Mouse (Mus musculus) myocyte (in vitro differentiated cells): ENCODE measurements around the gene Gm9887. TPM values are rescaled to one million over a fixed set of nuclear protein-coding genes. Genes with fewer than 3 reads are reported as not detected.
A peak's percentile ranks its signal among the peaks of the same experiment; 100 is the strongest.
"Not testable (repeated sequence)": the region's sequence is repeated elsewhere in the genome, so short reads cannot be mapped to it uniquely, and the experiment has no call there.

Source experiments
- H3K27me3 ChIP-seq: one replicate; pipeline ENCODE4 v1.6.1; 2011; ENCODE audit not compliant: control insufficient read depth, insufficient read depth, insufficient read length
- H3K36me3 ChIP-seq: one replicate; pipeline ENCODE4 v1.6.1; 2011; ENCODE audit not compliant: control insufficient read depth, insufficient read depth
- H3K4me2 ChIP-seq: one replicate; pipeline ENCODE4 v1.6.1; 2011; ENCODE audit warnings: low read depth, control low read depth
- H3K4me3 ChIP-seq: one replicate; pipeline ENCODE4 v1.5.1; 2011; ENCODE audit warnings: mild to moderate bottlenecking, control low read depth, moderate library complexity
- H3K79me2 ChIP-seq: one replicate; pipeline ENCODE4 v1.6.1; 2011; ENCODE audit not compliant: control insufficient read depth, insufficient read depth
- H3ac ChIP-seq: one replicate; pipeline ENCODE4 v1.6.1; 2011; ENCODE audit not compliant: control insufficient read depth, insufficient read length
- CEBPB ChIP-seq: IDR thresholded peaks from 2 replicates; pipeline ENCODE4 v1.6.1; 2011; ENCODE audit warnings: mild to moderate bottlenecking, moderate library complexity; ENCODE audit not compliant: poor library complexity, insufficient read depth, severe bottlenecking
- E2F4 ChIP-seq: IDR thresholded peaks from one replicate; pipeline ENCODE4 v1.6.1; 2011; ENCODE audit warnings: mild to moderate bottlenecking, control low read depth, moderate library complexity; ENCODE audit not compliant: insufficient read depth
- MAX ChIP-seq: IDR thresholded peaks from one replicate; pipeline ENCODE4 v1.6.1; 2011; ENCODE audit warnings: low read depth, mild to moderate bottlenecking, control low read depth
- MYOD1 ChIP-seq, 3 experiments: IDR thresholded peaks; one replicate each; pipeline ENCODE4 v1.6.1; 2011; ENCODE audit warnings: control low read depth in 2 of 3, low read depth in 2 of 3, mild to moderate bottlenecking in 2 of 3, moderate library complexity in 1 of 3; ENCODE audit not compliant: insufficient read length in 2 of 3, control insufficient read depth in 1 of 3
- MYOG ChIP-seq, 3 experiments: IDR thresholded peaks; one replicate each; pipeline ENCODE4 v1.6.1; 2011; ENCODE audit warnings: control low read depth in 2 of 3, low read depth in 2 of 3, mild to moderate bottlenecking in 2 of 3; ENCODE audit not compliant: insufficient read length in 2 of 3, control insufficient read depth in 1 of 3, insufficient read depth in 1 of 3
- POLR2A ChIP-seq: IDR thresholded peaks from one replicate; pipeline ENCODE4 v1.6.1; 2011; ENCODE audit warnings: low read depth, mild to moderate bottlenecking, control low read depth, moderate library complexity; ENCODE audit not compliant: insufficient read length
- POLR2AphosphoS2 ChIP-seq: IDR thresholded peaks from one replicate; pipeline ENCODE4 v1.6.1; 2011; ENCODE audit warnings: low read depth, control low read depth; ENCODE audit not compliant: insufficient read length
- REST ChIP-seq: IDR thresholded peaks from one replicate; pipeline ENCODE4 v1.6.1; 2011; ENCODE audit warnings: mild to moderate bottlenecking, control low read depth, moderate library complexity; ENCODE audit not compliant: insufficient read depth, insufficient read length
- SRF ChIP-seq: IDR thresholded peaks from one replicate; pipeline ENCODE4 v1.6.1; 2011; ENCODE audit warnings: low read depth; ENCODE audit not compliant: control insufficient read depth, insufficient read length
- TCF12 ChIP-seq: IDR thresholded peaks from one replicate; pipeline ENCODE4 v1.6.1; 2011; ENCODE audit warnings: mild to moderate bottlenecking, control low read depth; ENCODE audit not compliant: poor library complexity, insufficient read depth, severe bottlenecking
- TCF3 ChIP-seq: IDR thresholded peaks from one replicate; pipeline ENCODE4 v1.6.1; 2011; ENCODE audit warnings: low read depth, control low read depth; ENCODE audit not compliant: insufficient read length
- USF1 ChIP-seq: IDR thresholded peaks from one replicate; pipeline ENCODE4 v1.6.1; 2011; ENCODE audit warnings: low read depth, mild to moderate bottlenecking, control low read depth, moderate library complexity
- polyA plus RNA-seq: library from polyadenylated mRNA; unstranded; fragments of >200 nt; fragmentation: generic; extraction: Trizol; gene quantifications from one replicate; pipeline ENCODE4 v1.2.1, GENCODE M21; 2012; ENCODE audit warnings: missing spikeins

Gm9887 gene
- polyA plus RNA-seq, 1 experiment: 2.4 TPM

DNA sequence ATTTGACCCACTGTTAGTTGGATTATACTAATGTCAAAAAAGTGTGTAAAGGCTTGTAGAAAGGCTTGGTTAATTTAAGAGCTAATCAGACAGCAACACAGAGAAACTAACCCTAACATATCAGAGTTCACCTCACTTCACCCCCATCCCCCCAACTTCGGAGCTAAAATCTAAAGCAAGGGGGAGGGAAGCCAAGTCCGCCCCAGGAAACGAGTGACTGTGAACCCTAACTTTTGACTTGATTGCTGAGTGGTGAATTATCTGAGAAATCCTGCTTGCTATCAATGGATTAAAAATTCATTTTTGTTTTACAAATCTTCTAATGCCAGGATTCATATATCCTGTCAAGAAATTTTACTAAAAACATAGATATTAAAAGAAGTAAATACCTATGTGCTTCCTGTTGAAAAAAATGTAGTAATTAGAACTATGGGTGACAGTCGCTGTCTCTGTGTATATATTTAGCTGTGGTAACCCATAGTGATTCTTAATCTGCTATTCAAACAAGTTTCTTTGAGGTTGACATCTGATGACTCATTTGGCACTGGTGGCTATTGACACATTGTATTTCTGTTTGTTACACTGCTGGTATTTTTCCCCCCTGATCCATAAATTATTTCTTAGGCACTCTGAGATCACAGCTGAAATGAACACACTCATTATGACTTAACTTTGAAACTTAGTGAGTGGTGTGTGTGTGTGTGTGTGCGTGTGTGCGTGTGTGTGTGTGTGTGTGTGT lies 13.5 kb upstream of the Gm9887 start:
- no peaks in the 10 kb centered on the region for H3K27me3 ChIP-seq
- H3K79me2 ChIP-seq: no peaks in the 10 kb centered on the region
- no peaks in the 10 kb centered on the region for H3K36me3 ChIP-seq
- TF ChIP-seq USF1 (no peak), E2F4 (no peak), CEBPB (0 out of 2 replicates have a peak, but pooled peaks have one; percentile 7)
- no peak overlapping the region for H3K4me3 ChIP-seq
- H3K4me2 ChIP-seq: peak overlapping the region; percentile 1
- no peak overlapping the region for H3ac ChIP-seq

DNA sequence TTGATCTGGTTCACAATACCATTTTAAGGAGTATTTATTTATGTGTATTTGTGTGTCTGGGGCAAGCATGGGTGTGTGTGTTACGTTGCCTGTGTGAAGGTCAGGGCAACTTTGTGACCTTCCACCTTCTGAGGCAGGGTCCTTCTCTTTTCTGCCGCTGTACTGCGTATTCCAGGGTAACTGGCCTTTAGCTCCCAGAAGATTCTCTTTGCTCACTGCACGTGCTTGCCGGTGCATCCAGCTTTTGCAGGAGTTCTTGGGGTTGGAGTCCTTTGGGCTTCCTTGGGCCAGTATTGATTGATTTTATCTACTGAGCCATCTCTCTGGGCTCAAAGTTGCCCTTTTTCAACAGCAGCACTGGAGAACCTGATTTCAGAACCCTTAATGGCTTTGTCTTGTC lies 12.3 kb upstream of the Gm9887 start:
- TF ChIP-seq POLR2AphosphoS2: no peak
- TF ChIP-seq TCF3: no peak
- no peak for TF ChIP-seq USF1
- TF ChIP-seq TCF12: no peak
- no peak for TF ChIP-seq SRF
- no peak for TF ChIP-seq POLR2A
- TF ChIP-seq MAX: no peak
- TF ChIP-seq MYOD1 (IDR thresholded peaks at IDR 0.05; ENCODE audit: control insufficient read depth in 1 of 3, insufficient read length in 2 of 3, low read depth in 2 of 3): no peak
- no peak for TF ChIP-seq REST
- no peak for TF ChIP-seq MYOG (IDR thresholded peaks at IDR 0.05; ENCODE audit: control insufficient read depth in 1 of 3, insufficient read depth in 1 of 3, insufficient read length in 2 of 3, low read depth in 2 of 3)
- no peak for TF ChIP-seq CEBPB
- no peak for TF ChIP-seq E2F4
- no peaks in the 10 kb centered on the region for H3K79me2 ChIP-seq

DNA sequence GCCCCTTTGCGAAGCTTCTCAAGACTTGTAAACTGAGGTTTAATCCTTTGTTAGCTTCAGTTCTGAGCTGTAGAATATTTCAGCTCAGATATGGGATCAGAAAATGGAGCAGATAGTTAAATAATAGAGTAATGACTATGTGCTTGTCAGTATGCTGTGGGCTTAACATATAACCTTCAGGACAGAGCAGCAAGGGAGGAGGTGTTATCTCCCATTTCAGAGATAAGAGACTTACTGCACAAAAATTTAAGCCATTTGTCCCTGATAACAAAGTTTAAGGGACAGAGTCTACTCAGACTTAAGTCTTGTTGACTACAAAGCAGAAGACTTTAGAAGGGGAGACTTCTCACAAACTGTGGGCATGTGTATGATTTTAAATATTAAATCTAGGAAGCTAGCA lies 10.6 kb upstream of the Gm9887 start:
- Histone ChIP-seq H3K27me3 (no peaks in the 10 kb centered on the region), H3K4me2 (no peak overlapping the region), H3K79me2 (peaks cover under 1% of the 10 kb centered on the region), H3K36me3 (peaks cover 5% of the 10 kb centered on the region), H3ac (no peak overlapping the region), H3K4me3 (no peak overlapping the region)
- TF ChIP-seq TCF12 (no peak), USF1 (no peak), E2F4 (no peak), REST (no peak), POLR2AphosphoS2 (no peak), CEBPB (no peak), MYOD1 (IDR thresholded peaks at IDR 0.05; ENCODE audit: control insufficient read depth in 1 of 3, insufficient read length in 2 of 3, low read depth in 2 of 3) (no peak), MYOG (IDR thresholded peaks at IDR 0.05; ENCODE audit: control insufficient read depth in 1 of 3, insufficient read depth in 1 of 3, insufficient read length in 2 of 3, low read depth in 2 of 3) (no peak), MAX (no peak), SRF (no peak), POLR2A (no peak), TCF3 (no peak)

More for the DNA sequence above, 12.3 kb upstream of the Gm9887 start:
- no peaks in the 10 kb centered on the region for H3K36me3 ChIP-seq
- no peak overlapping the region for H3ac ChIP-seq
- H3K4me3 ChIP-seq: no peak overlapping the region
- H3K27me3 ChIP-seq: no peaks in the 10 kb centered on the region
- H3K4me2 ChIP-seq: no peak overlapping the region

DNA sequence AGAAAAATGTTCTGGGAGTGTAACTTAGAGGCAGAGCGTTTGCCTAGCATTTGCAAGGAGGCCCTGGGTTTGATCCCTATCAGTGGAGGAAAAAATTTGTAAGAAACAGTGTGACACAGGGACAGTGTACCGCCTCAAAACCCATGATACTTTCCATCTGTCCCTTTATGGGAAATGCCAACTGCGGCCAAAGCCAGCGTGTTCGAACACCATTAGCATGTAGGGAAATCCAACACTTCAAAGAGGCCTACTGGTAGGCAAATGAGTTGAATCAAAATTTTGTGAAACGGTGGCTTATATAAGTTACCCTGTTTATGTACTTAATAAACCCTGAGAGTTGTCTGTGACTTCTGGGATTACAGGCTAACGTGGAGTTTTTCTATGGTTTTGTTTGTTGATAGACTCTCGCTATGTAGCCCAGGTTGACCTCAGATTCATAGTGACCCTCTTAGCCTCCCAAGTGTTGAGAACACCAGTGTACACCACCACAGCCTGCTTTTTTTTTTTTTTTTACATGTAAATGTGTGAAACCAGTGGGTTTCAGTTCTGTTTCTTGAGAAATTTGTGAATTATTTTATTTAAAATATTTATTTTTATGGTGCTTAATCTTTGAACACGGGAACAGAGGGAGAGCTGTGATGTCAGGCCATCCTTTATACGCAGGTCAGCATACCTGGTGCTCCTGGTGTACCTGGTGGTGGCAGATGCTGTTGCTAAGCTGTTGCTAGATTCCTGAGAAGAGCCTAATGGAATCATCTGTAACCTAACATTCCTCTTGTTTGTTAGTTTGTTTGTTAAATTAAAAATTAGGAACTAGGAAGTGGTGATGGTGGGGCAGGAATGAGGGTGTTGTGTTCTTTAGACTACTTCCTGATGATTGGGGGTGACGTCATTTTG lies 6.5 kb upstream of the Gm9887 start:
- peaks cover 30% of the 10 kb centered on the region for H3K36me3 ChIP-seq
- TF ChIP-seq MAX: no peak
- TF ChIP-seq MYOG (IDR thresholded peaks at IDR 0.05; ENCODE audit: control insufficient read depth in 1 of 3, insufficient read depth in 1 of 3, insufficient read length in 2 of 3, low read depth in 2 of 3): no peak
- no peak for TF ChIP-seq E2F4
- no peak for TF ChIP-seq TCF3
- no peak for TF ChIP-seq MYOD1 (IDR thresholded peaks at IDR 0.05; ENCODE audit: control insufficient read depth in 1 of 3, insufficient read length in 2 of 3, low read depth in 2 of 3)
- no peak for TF ChIP-seq POLR2A
- no peak for TF ChIP-seq CEBPB
- no peak for TF ChIP-seq TCF12
- no peak for TF ChIP-seq USF1
- TF ChIP-seq SRF: no peak
- no peak for TF ChIP-seq POLR2AphosphoS2
- TF ChIP-seq REST: no peak

DNA sequence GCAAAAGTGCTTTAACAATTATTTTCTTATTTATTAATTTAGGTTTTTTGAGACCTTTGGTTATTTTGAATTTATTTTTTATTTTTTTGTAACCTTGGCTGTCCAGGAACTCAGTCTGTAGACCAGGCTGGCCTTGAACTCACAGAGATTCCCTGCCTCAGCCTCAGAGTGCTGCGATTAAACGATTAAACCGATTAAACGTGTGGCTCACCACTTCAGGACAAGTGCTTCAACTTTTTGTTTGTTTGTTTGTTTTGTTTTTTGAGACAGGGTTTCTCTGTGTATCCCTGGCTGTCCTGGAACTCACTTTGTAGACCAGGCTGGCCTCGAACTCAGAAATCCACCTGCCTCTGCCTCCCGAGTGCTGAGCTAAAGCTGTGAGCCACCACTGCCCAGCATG lies 5.4 kb upstream of the Gm9887 start:
- peaks cover 53% of the 10 kb centered on the region for H3K79me2 ChIP-seq
- not testable (repeated sequence) for H3K27me3 ChIP-seq, H3ac ChIP-seq, H3K4me3 ChIP-seq, H3K4me2 ChIP-seq
- peaks cover 30% of the 10 kb centered on the region for H3K36me3 ChIP-seq

More for the DNA sequence above, 6.5 kb upstream of the Gm9887 start:
- Histone ChIP-seq H3K27me3 (no peaks in the 10 kb centered on the region), H3K4me2 (no peak overlapping the region), H3K4me3 (no peak overlapping the region), H3ac (no peak overlapping the region), H3K79me2 (peaks cover 41% of the 10 kb centered on the region)
